Mouse (Mus musculus) forebrain, postnatal 0 days (tissue): ENCODE results near the gene N4bp1. TPM values are rescaled to one million over a fixed set of nuclear protein-coding genes. Genes with fewer than 3 reads are reported as not detected.

Source experiments
- ATAC-seq: fragments of 200-750 bp; cut with Nextera tagmentation; 2 replicates; pipeline ENCODE4 v1.8.0; 2017; ENCODE audit warnings: mild to moderate bottlenecking, moderate library complexity
- DNase-seq: peaks from one replicate; pipeline ENCODE4 v3.0.0-alpha.2; 2015
- H3K27ac ChIP-seq: fragments of 300-500 bp; sonication (generic); 2 replicates; pipeline ENCODE4 v1.5.1; 2014; ENCODE audit warnings: low read depth, mild to moderate bottlenecking, antibody characterized with exemption, low read length, moderate library complexity, mixed read lengths
- H3K27me3 ChIP-seq: fragments of 300-500 bp; sonication (generic); 2 replicates; pipeline ENCODE4 v1.6.1; 2014; ENCODE audit warnings: mild to moderate bottlenecking, low read length, mixed read lengths; ENCODE audit not compliant: insufficient read depth
- H3K36me3 ChIP-seq: fragments of 300-500 bp; sonication (generic); 2 replicates; pipeline ENCODE4 v1.6.1; 2014; ENCODE audit warnings: mild to moderate bottlenecking, moderate library complexity; ENCODE audit not compliant: insufficient read depth
- H3K4me1 ChIP-seq: fragments of 300-500 bp; sonication (generic); 2 replicates; pipeline ENCODE4 v1.6.1; 2014; ENCODE audit warnings: antibody characterized with exemption; ENCODE audit not compliant: insufficient read depth
- H3K4me2 ChIP-seq: fragments of 300-500 bp; sonication (generic); 2 replicates; pipeline ENCODE4 v1.6.1; 2014; ENCODE audit warnings: low read depth, mild to moderate bottlenecking, moderate library complexity
- H3K4me3 ChIP-seq: fragments of 300-500 bp; sonication (generic); 2 replicates; pipeline ENCODE4 v1.5.1; 2014; ENCODE audit warnings: low read depth, low read length, mixed read lengths
- H3K9ac ChIP-seq: fragments of 300-500 bp; sonication (generic); 2 replicates; pipeline ENCODE4 v1.6.1; 2014; ENCODE audit warnings: mild to moderate bottlenecking
- H3K9me3 ChIP-seq: fragments of 300-500 bp; sonication (generic); 2 replicates; pipeline ENCODE4 v1.6.1; 2016; ENCODE audit warnings: low read length
- CTCF ChIP-seq: sonication (generic); IDR thresholded peaks from 2 replicates; pipeline ENCODE4 v1.5.1; 2016; ENCODE audit warnings: antibody characterized with exemption, control low read depth, low read depth
- WGBS: fragments of 180-500 bp; shearing (Covaris S2); extraction: QIAGEN DNeasy Blood & Tissue Kit; methylation state at CpG from one replicate; pipeline ENCODE4 v1.1.7; 2014; 5-methylcytosine and 5-hydroxymethylcytosine counted together
- polyA plus RNA-seq: library from polyadenylated mRNA; unstranded; fragments of >200 nt; fragmentation: Nextera tagmentation; extraction: Ambion mirVana; gene quantifications from 2 replicates; pipeline ENCODE4 v1.2.1, GENCODE M21; 2015
- total RNA-seq: library from RNA; depleted of rRNA; stranded (reverse); fragments of >200 nt; gene quantifications from 2 replicates; pipeline ENCODE4 v1.2.3, GENCODE M21; 2014

N4bp1 gene
- total and polyA plus RNA-seq, 2 experiments from 2014 or later = 4.5 to 19.4 TPM

DNA sequence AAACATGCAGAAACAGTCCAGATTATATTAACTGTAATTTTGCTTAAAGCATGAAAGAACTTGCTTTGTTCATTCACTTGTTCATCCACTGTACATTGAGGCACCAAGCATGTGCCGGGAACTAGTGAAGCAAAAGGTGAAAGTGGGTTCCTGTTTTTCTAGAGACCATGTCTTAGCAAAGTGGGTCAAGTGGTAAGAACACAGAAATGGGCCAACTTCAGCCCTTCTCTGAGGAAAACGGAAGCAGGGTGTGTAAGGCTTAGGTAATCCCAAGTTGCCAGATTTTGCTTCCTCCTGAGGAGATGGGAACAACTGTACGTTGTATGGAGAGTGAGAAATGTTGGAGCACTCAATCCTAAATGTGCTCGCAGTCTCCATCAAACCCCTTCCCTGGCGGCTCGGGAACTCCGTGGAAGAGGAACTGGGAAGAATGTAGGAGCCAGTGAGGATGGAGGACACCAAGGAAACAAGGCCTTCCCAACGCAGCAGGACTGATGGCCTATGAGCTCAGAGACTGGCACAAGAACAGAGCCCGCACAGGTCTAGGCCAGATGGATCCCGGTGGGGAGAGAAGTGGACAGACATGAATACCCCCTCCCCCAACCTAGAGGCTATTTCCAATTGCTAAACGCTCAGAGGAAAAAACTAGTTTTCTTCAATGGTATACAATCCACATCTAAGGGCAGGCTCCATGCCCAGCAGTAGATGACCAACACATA, 12.8 kb downstream of the N4bp1 start:
- Histone ChIP-seq H3K4me2 (no peak overlapping the region), H3K27ac (no peak overlapping the region), H3K36me3 (no peaks in the 10 kb centered on the region), H3K27me3 (no peaks in the 10 kb centered on the region), H3K4me3 (no peak overlapping the region), H3K4me1 (peaks cover 7% of the 10 kb centered on the region), H3K9me3 (no peaks in the 10 kb centered on the region), H3K9ac (no peak overlapping the region)
- DNase-seq (no peak), ATAC-seq (no peak)
- TF ChIP-seq CTCF = no peak
- WGBS = 88% methylated on average over 11 of the region's 11 CpGs

DNA sequence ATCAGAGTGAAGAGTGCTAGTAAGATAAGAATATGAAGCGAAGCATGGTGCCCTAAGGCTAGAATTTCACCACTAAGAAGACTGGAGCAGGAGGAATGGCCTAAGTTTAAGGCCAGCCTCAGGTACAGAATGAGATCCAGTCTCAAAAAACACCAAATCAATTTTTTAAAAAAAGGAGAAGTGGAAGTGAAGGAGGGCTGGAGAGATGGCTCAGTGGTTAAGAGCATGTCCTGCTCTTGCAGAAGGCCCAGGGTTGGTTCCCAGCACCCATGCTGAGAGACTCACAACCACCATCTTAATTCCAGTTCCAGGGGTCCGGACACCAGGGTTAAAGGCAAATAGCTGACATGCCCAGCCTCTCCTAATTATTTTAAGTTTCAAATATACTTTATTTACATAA, 13.6 kb downstream of the N4bp1 start:
- H3K4me1 ChIP-seq = peaks cover 7% of the 10 kb centered on the region
- no peaks in the 10 kb centered on the region for H3K9me3 ChIP-seq
- H3K36me3 ChIP-seq = no peaks in the 10 kb centered on the region
- WGBS = 97% methylated on average over 2 of the region's 2 CpGs
- no peak overlapping the region for H3K4me2 ChIP-seq
- no peaks in the 10 kb centered on the region for H3K27me3 ChIP-seq
- no peak overlapping the region for H3K9ac ChIP-seq
- TF ChIP-seq CTCF = no peak
- H3K4me3 ChIP-seq = no peak overlapping the region
- DNase-seq = no peak
- no peak overlapping the region for H3K27ac ChIP-seq
- no peak for ATAC-seq

DNA sequence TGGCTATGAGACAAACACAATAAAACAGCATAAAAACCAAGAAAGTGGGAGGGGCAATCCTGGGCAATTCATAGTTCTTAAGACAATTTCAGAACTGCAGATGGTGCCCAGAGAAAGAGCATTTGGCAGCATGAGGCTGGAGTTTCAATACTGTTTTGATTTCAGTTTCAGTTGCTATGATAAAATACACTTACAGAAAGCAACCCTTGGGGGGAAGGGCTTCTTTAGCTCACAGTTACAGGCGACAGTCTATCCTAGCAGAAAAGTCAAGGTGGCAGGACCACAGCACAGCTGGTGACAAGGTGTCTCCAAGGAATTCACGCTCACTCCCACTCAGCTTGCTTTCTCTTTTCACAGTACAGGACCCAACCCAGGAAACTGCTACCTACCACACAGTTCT, 14.3 kb downstream of the N4bp1 start:
- DNase-seq = no peak
- H3K27me3 ChIP-seq = no peaks in the 10 kb centered on the region
- 65% methylated on average over 2 of the region's 2 CpGs for WGBS

DNA sequence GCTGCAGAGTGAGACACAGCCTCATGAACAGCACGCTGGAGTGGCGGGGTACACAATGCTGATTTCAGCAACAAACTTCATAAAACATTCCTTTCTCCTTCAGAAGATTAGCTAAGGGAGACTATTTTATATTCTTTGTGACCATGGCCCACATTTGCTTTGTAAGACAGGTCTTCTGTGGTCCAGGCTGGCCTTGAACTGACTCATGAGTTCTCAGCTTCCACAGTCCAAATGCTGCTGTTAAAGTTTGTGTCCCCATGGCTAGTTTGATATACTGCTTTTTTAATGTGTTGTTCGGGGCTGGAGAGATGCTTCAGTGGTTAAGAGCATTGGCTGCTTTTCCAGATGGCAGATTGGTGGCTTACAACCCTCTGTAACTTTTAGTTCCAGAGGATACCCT, 17.0 kb downstream of the N4bp1 start:
- Histone ChIP-seq H3K4me2 (no peak overlapping the region), H3K9me3 (no peaks in the 10 kb centered on the region), H3K27me3 (no peaks in the 10 kb centered on the region), H3K36me3 (no peaks in the 10 kb centered on the region), H3K27ac (no peak overlapping the region), H3K4me3 (no peak overlapping the region), H3K9ac (no peak overlapping the region), H3K4me1 (peaks cover 7% of the 10 kb centered on the region; the same call in 1 of the 2 replicates)
- 93% methylated on average over 3 of the region's 3 CpGs for WGBS
- no peak for DNase-seq
- ATAC-seq = no peak
- no peak for TF ChIP-seq CTCF

More for the DNA sequence above, 14.3 kb downstream of the N4bp1 start:
- H3K9ac ChIP-seq = no peak overlapping the region
- no peaks in the 10 kb centered on the region for H3K9me3 ChIP-seq
- no peak overlapping the region for H3K27ac ChIP-seq
- H3K4me2 ChIP-seq = no peak overlapping the region
- no peak overlapping the region for H3K4me3 ChIP-seq
- no peak for ATAC-seq
- H3K36me3 ChIP-seq = no peaks in the 10 kb centered on the region
- no peak for TF ChIP-seq CTCF
- H3K4me1 ChIP-seq = peaks cover 7% of the 10 kb centered on the region

DNA sequence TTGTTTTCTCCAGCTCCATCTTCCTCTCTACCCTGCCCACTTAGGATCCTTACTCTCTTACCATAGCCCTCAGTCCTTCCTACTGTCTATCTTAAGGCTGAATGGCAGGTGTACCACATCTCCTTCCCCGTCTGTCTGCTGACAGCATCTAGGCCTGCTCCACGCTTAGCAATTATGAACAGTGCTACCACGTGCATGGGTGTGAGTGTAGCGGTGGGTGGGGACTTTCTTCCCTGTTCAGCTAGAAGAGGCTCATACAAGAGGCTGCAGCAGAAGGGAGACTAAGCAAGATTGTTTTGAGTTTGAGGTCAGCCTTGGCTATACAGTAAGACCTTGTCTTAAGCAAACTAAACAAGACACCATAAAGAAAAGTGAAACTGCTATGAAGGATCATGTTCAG, 20.3 kb downstream of the N4bp1 start:
- Histone ChIP-seq H3K27ac (no peak overlapping the region), H3K4me1 (no peaks in the 10 kb centered on the region), H3K9me3 (no peaks in the 10 kb centered on the region), H3K4me3 (no peak overlapping the region), H3K36me3 (peaks cover 20% of the 10 kb centered on the region), H3K27me3 (no peaks in the 10 kb centered on the region), H3K4me2 (no peak overlapping the region), H3K9ac (no peak overlapping the region)
- DNase-seq (no peak), ATAC-seq (no peak)
- 74% methylated on average over 4 of the region's 4 CpGs for WGBS
- no peak for TF ChIP-seq CTCF

DNA sequence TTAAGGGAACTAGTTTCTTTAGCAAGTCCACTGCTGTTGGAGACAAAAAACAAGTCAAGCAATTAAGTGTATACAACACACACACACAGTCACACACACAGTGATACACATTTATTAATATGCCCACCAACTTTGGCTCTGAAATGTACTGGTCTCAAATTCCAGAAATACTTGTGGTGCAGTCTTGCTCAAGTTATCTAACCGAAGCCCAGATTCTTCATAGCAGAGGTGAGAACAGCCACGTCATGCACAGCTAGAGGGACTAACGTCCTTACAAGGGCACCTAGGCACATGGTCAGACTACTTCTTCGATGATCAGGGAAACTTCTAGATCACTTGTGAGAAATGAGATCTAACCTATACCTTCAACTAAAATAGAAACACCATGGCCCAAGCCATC, 22.2 kb downstream of the N4bp1 start:
- WGBS = 94% methylated on average over 4 of the region's 4 CpGs
- DNase-seq = no peak

DNA sequence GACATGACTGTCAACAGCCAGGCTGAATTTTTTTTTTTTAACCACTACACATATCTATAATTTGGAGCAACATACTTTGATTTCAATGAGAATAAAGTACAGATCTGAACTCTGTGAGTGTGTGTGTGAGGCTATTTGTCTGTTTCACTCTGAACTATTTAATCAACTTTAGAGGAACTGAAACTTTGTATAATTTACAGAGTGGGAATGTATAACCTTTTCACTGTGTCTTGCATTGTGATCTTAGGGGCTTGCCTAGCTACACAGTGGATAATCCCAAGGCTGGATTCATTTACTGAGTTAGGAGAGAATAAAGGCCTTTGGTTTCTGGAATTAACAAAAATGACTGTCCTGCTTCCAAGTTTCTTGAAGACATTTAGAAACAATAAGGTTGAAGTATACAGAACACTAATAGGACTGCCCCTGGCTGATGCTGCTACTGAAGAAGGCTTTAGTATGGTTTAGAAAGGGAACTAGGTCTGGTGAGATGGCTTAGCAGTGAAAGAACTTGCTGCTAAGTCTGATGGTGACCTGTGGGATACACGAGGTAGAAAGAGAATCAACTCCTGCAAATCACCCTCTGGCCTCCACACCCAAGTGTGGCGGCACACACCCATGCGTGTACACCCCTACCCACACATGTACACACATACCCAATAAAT, 22.8 kb downstream of the N4bp1 start:
- WGBS = 88% methylated on average over 3 of the region's 3 CpGs
- Histone ChIP-seq H3K27ac (no peak overlapping the region), H3K4me2 (no peak overlapping the region), H3K9ac (no peak overlapping the region), H3K9me3 (no peaks in the 10 kb centered on the region), H3K4me1 (0 out of 2 replicates have a peak, but pooled peaks cover 3% of the 10 kb centered on the region), H3K27me3 (no peaks in the 10 kb centered on the region), H3K4me3 (no peak overlapping the region), H3K36me3 (peaks cover 23% of the 10 kb centered on the region)
- TF ChIP-seq CTCF = no peak
- ATAC-seq = no peak
- no peak for DNase-seq

More for the DNA sequence above, 22.2 kb downstream of the N4bp1 start:
- Histone ChIP-seq H3K36me3 (peaks cover 23% of the 10 kb centered on the region), H3K27ac (no peak overlapping the region), H3K27me3 (no peaks in the 10 kb centered on the region), H3K4me1 (0 out of 2 replicates have a peak, but pooled peaks cover under 1% of the 10 kb centered on the region), H3K9me3 (no peaks in the 10 kb centered on the region), H3K4me3 (no peak overlapping the region), H3K9ac (no peak overlapping the region), H3K4me2 (no peak overlapping the region)
- ATAC-seq = no peak
- TF ChIP-seq CTCF = no peak
